Mouse (Mus musculus) kidney, adult 2 months (tissue): ENCODE results near the gene Whrn.

Experiments
- CTCF ChIP-seq: fragments of 200-500 bp; conservative IDR thresholded peaks from 2 replicates; pipeline ENCODE4 v1.5.1; 2011; ENCODE audit warnings: low read depth, mild to moderate bottlenecking, control low read depth, low read length, moderate library complexity, mixed read lengths; ENCODE audit not compliant: insufficient read depth, insufficient read length
- POLR2A ChIP-seq: fragments of 200-500 bp; IDR thresholded peaks from one replicate; pipeline ENCODE4 v1.6.1; 2011; ENCODE audit warnings: low read depth, low read length, control low read depth

DNA sequence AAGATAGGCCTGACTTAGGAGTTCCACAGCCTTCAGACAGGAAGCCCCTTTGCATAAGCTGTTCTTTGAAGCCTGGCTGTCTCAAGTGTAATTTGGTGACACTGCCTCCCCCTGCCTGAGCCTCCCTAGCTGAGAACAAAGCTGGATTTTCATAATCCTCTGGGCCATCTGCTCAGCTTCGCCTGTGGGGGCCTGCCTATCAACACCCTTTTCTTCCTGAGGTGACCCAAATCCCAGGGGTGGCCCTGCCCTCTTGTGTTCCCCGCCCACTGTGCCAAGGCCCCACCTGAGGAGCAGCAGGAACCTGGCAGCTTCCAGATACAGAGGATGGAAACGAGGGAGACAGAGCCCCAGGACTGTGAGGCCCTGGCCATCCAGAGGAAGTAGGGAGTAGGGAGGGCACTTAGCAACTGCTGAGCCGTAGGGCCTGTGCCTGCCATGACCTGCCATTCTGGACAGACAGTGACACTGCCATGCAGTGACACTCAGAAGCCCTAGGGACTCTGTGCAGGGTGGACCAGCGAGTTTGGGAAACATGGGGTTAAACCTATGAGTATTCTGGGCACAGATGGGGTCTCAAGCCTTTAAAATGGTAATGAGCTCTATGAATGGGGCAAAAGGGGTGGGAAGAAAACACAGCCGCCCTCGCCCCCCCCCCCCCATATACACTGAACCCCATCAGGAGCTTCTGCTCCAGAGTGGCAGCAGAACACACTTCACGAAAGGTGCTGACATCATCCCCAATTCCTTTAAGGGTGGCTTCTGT is 106.5 kb downstream of the Whrn start:
- TF ChIP-seq CTCF: no peak
- TF ChIP-seq POLR2A: no peak
